Mouse (Mus musculus) liver, embryonic 11.5 days (tissue): ENCODE measurements around the gene Pilrb1. TPM values are rescaled to one million over a fixed set of nuclear protein-coding genes. Genes with fewer than 3 reads are reported as not detected.
"Not testable (repeated sequence)": the region's sequence is repeated elsewhere in the genome, so short reads cannot be mapped to it uniquely, and the experiment has no call there.

ENCODE experiments used
- ATAC-seq: fragments of 200-750 bp; cut with Nextera tagmentation; replicated peaks from 2 replicates; pipeline ENCODE4 v1.8.0; 2017; ENCODE audit warnings: moderate number of reproducible peaks, mild to moderate bottlenecking, moderate TSS enrichment, moderate library complexity; ENCODE audit not compliant: low FRiP score
- DNase-seq: peaks from one replicate; pipeline ENCODE4 v3.0.0-alpha.2; 2017; ENCODE audit warnings: low spot score
- H3K27ac ChIP-seq: fragments of 300-500 bp; sonication (generic); 2 replicates; pipeline ENCODE4 v1.5.1; 2014; ENCODE audit warnings: mild to moderate bottlenecking, low read depth, low read length, control low read depth
- H3K27me3 ChIP-seq: fragments of 300-500 bp; sonication (generic); replicated peaks from 2 replicates; pipeline ENCODE4 v1.6.1; 2014; ENCODE audit warnings: low read length, mixed read lengths; ENCODE audit not compliant: control insufficient read depth, insufficient read depth
- H3K36me3 ChIP-seq: fragments of 300-500 bp; sonication (generic); 2 replicates; pipeline ENCODE4 v1.6.1; 2014; ENCODE audit warnings: mild to moderate bottlenecking, low read length, moderate library complexity, mixed read lengths; ENCODE audit not compliant: control insufficient read depth, insufficient read depth
- H3K4me1 ChIP-seq: fragments of 300-500 bp; sonication (generic); replicated peaks from 2 replicates; pipeline ENCODE4 v1.6.1; 2014; ENCODE audit warnings: low read length, mixed read lengths; ENCODE audit not compliant: control insufficient read depth, insufficient read depth
- H3K4me2 ChIP-seq: fragments of 300-500 bp; sonication (generic); 2 replicates; pipeline ENCODE4 v1.6.1; 2014; ENCODE audit warnings: mild to moderate bottlenecking, control low read depth, moderate library complexity
- H3K4me3 ChIP-seq: fragments of 300-500 bp; sonication (generic); 2 replicates; pipeline ENCODE4 v1.5.1; 2014; ENCODE audit warnings: low read depth, low read length, control low read depth
- H3K9ac ChIP-seq: fragments of 300-500 bp; sonication (generic); 2 replicates; pipeline ENCODE4 v1.6.1; 2014; ENCODE audit warnings: low read depth, low read length, control low read depth
- H3K9me3 ChIP-seq: fragments of 300-500 bp; sonication (generic); 2 replicates; pipeline ENCODE4 v1.6.1; 2016; ENCODE audit warnings: low read length, inconsistent platforms, mixed read lengths; ENCODE audit not compliant: control insufficient read depth
- WGBS: fragments of 180-500 bp; shearing (Covaris S2); extraction: QIAGEN DNeasy Blood & Tissue Kit; methylation state at CpG from one replicate; pipeline ENCODE4 v1.1.7; 2014; 5-methylcytosine and 5-hydroxymethylcytosine counted together
- polyA plus RNA-seq: library from polyadenylated mRNA; unstranded; fragments of >200 nt; fragmentation: Nextera tagmentation; extraction: Ambion mirVana; gene quantifications from 2 replicates; pipeline ENCODE4 v1.2.1, GENCODE M21; 2014

Pilrb1 gene
- 1.5 and 1.6 TPM in 2 replicates for polyA plus RNA-seq

GRCm38 (mm10) chr5:137857960-137858710 lies at the start of gene Pilrb1:
Gene Pilrb1 (minus strand): TSS chr5:137858106.
- WGBS = 24% methylated on average over 2 of the region's 2 CpGs
- H3K4me3 ChIP-seq = not testable (repeated sequence)

GRCm38 (mm10) chr5:137897812-137898211 lies 39.9 kb upstream of the Pilrb1 start:
- Histone ChIP-seq H3K4me1 (no peaks in the 10 kb centered on the region), H3K27ac (no peak overlapping the region), H3K4me3 (no peak overlapping the region), H3K9me3 (no peaks in the 10 kb centered on the region), H3K27me3 (no peaks in the 10 kb centered on the region), H3K36me3 (no peaks in the 10 kb centered on the region), H3K4me2 (no peak overlapping the region), H3K9ac (no peak overlapping the region)
- WGBS = 38% methylated on average over 1 of the region's 1 CpGs
- DNase-seq (no peak), ATAC-seq (no peak)

More at GRCm38 (mm10) chr5:137857960-137858710, at the start of gene Pilrb1:
- not testable (repeated sequence) for ATAC-seq, H3K4me1 ChIP-seq, H3K9ac ChIP-seq, H3K27me3 ChIP-seq, H3K27ac ChIP-seq, H3K36me3 ChIP-seq, H3K9me3 ChIP-seq, H3K4me2 ChIP-seq
- DNase-seq = peak; percentile 28

GRCm38 (mm10) chr5:137892954-137893353 lies 35.0 kb upstream of the Pilrb1 start:
- H3K9me3 ChIP-seq = no peaks in the 10 kb centered on the region
- no peaks in the 10 kb centered on the region for H3K36me3 ChIP-seq
- no peak overlapping the region for H3K4me2 ChIP-seq
- no peak overlapping the region for H3K9ac ChIP-seq
- no peak overlapping the region for H3K4me3 ChIP-seq
- WGBS = 58% methylated on average over 1 of the region's 1 CpGs
- DNase-seq (no peak), ATAC-seq (no peak)
- H3K27me3 ChIP-seq = no peaks in the 10 kb centered on the region
- H3K27ac ChIP-seq = no peak overlapping the region
- no peaks in the 10 kb centered on the region for H3K4me1 ChIP-seq

GRCm38 (mm10) chr5:137887666-137888065 lies 29.8 kb upstream of the Pilrb1 start:
- no peak for ATAC-seq

DNA sequence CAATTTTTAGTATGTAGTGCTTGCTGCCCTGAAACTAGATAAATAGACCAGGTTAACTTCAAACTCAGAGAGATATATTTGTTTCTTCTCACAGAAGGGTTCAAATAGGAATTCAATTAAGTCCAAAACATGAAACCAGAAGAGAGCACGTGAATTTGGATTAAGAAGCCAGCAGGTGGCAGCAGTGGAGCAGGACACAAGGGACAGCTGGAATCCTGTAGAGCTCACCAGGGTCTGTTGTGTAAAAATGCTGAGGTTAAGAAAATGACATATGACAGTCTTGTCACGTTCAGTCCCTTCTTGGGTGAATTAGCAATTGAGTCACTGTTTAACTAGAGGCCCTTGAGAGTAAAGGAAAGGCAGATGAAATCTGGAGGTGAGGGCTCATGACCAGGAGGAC lies 28.0 kb upstream of the Pilrb1 start:
- no peak overlapping the region for H3K27ac ChIP-seq
- no peaks in the 10 kb centered on the region for H3K9me3 ChIP-seq
- no peak overlapping the region for H3K4me3 ChIP-seq
- DNase-seq (no peak), ATAC-seq (no peak)
- no peak overlapping the region for H3K9ac ChIP-seq
- H3K4me2 ChIP-seq = no peak overlapping the region
- no peaks in the 10 kb centered on the region for H3K27me3 ChIP-seq
- H3K36me3 ChIP-seq = no peaks in the 10 kb centered on the region
- 16% methylated on average over 2 of the region's 2 CpGs for WGBS
- H3K4me1 ChIP-seq = no peaks in the 10 kb centered on the region

More at GRCm38 (mm10) chr5:137887666-137888065, 29.8 kb upstream of the Pilrb1 start:
- no peak overlapping the region for H3K4me2 ChIP-seq
- H3K9me3 ChIP-seq = no peaks in the 10 kb centered on the region
- no peak for DNase-seq
- no peaks in the 10 kb centered on the region for H3K36me3 ChIP-seq
- no peak overlapping the region for H3K4me3 ChIP-seq
- WGBS = 88% methylated on average over 1 of the region's 1 CpGs
- H3K9ac ChIP-seq = no peak overlapping the region
- no peaks in the 10 kb centered on the region for H3K27me3 ChIP-seq
- no peak overlapping the region for H3K27ac ChIP-seq
- no peaks in the 10 kb centered on the region for H3K4me1 ChIP-seq

GRCm38 (mm10) chr5:137883345-137883744 lies 25.4 kb upstream of the Pilrb1 start:
- 57% methylated on average over 3 of the region's 3 CpGs for WGBS
- DNase-seq = no peak
- Histone ChIP-seq H3K4me3 (no peak overlapping the region), H3K9me3 (no peaks in the 10 kb centered on the region), H3K27me3 (no peaks in the 10 kb centered on the region), H3K36me3 (no peaks in the 10 kb centered on the region), H3K4me2 (no peak overlapping the region), H3K27ac (no peak overlapping the region), H3K4me1 (no peaks in the 10 kb centered on the region), H3K9ac (no peak overlapping the region)
- no peak for ATAC-seq

DNA sequence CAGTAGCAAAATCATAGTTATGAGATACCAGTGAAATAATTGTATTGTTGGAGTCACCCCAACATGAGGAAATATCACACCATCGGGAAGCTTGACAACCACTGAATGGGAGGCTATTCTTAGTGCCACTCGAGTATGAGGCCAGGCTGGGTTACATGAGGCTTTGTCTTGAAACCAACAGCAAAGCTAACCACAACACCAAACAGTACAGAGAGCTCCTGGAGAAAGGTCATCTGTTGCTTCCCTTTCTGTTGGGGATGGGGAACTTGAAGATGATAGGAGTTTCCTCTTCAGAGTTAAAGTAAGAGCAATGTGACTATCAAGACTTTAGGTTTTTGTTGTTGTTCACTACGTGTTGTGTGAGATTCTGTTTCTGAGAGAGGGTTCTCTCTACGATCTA lies 25.0 kb upstream of the Pilrb1 start:
- Histone ChIP-seq H3K27me3 (no peaks in the 10 kb centered on the region), H3K4me1 (no peaks in the 10 kb centered on the region), H3K9ac (no peak overlapping the region), H3K4me2 (no peak overlapping the region), H3K9me3 (no peaks in the 10 kb centered on the region), H3K27ac (no peak overlapping the region), H3K36me3 (no peaks in the 10 kb centered on the region), H3K4me3 (no peak overlapping the region)
- 41% methylated on average over 4 of the region's 4 CpGs for WGBS
- ATAC-seq = no peak
- DNase-seq = no peak

GRCm38 (mm10) chr5:137877860-137878259 lies 20.0 kb upstream of the Pilrb1 start:
- Histone ChIP-seq H3K4me2 (no peak overlapping the region), H3K4me1 (no peaks in the 10 kb centered on the region), H3K27ac (no peak overlapping the region), H3K9ac (no peak overlapping the region), H3K27me3 (no peaks in the 10 kb centered on the region), H3K36me3 (no peaks in the 10 kb centered on the region), H3K4me3 (no peak overlapping the region), H3K9me3 (no peaks in the 10 kb centered on the region)
- WGBS = 39% methylated on average over 2 of the region's 2 CpGs
- no peak for ATAC-seq
- DNase-seq = no peak

DNA sequence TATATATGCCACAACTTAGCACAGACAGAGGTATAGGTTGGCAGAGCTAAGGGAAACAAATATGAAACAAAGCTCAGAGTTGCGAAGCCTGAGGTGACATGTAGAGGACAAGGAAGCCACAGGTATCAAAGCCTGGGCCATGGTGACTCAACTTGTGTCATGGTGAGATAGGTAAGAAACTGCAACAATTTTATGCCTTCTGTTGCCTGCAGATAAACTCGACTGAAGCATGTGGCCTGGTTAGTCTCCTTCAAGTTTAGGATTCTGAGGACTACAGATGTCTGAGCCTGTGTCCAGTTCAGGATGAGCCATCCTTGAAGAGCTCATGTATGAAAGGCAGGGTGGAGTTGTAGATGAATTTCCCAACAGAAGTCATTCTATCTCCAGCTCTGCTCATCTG lies 17.1 kb upstream of the Pilrb1 start:
- DNase-seq = peak; percentile 14
- no peak overlapping the region for H3K9ac ChIP-seq
- no peaks in the 10 kb centered on the region for H3K27me3 ChIP-seq
- H3K9me3 ChIP-seq = no peaks in the 10 kb centered on the region
- H3K4me3 ChIP-seq = no peak overlapping the region
- no peaks in the 10 kb centered on the region for H3K4me1 ChIP-seq
- 61% methylated on average over 2 of the region's 2 CpGs for WGBS
- no peaks in the 10 kb centered on the region for H3K36me3 ChIP-seq
- no peak for ATAC-seq
- H3K4me2 ChIP-seq = no peak overlapping the region
- H3K27ac ChIP-seq = no peak overlapping the region
